In the genomic region with DNA sequence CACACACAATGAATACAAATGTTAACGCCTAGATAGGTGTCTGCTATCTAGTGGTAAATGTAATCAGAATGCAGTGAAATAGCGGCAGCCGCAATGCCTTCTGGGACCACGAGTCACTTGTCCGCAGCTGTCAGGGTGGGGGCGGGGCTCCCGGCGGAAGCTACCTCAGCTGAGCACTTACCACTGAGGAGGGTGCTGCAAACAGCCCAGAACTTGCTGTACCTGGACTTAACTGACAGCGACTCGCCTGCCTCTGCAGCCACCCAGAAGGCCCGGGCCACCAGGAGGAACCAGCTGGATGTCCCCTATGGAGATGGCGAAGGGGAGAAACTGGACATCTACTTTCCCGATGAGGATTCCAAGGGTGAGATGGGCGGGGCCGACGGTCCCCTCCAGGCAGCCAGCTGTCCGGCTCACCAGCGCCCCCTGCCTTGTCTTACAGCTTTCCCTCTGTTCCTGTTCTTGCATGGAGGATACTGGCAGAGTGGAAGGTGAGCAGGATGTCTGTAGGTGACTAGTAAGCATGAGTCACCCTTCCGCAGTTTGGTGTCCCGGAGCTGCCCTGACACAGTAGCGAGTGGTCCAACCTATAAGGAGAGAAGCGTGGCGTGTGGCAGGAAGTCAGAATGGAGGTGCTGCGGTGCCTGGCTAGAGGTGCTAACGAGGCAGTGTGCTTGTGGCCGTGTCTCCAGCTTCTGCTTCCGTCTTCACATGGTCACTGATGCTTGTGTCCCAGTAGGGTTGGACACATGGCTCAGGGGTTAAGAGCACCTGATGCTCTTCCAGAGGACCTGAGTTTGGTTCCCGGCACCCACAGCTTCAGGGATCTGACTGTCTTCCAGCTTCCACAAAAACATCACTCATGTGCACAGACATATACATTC, we compare ENCODE assay signal across 8 mouse cellular contexts. TPM values are rescaled to one million over a fixed set of nuclear protein-coding genes. Genes with fewer than 3 reads are reported as not detected.
A peak's percentile ranks its signal among the peaks of the same experiment; 100 is the strongest.
DNase-seq lines count a peak whose midpoint lies in the region; ATAC-seq lines count a peak whose summit lies in the region.

No protein-coding gene starts in this region.

- no peaks in the 10 kb centered on the region for H3K27me3 ChIP-seq in hindbrain, embryonic 13.5 days
- H3K27me3 ChIP-seq in megakaryocyte, embryonic 14.5 days (replicated peaks): peaks cover 25% of the 10 kb centered on the region

- peak overlapping the region; percentile 11; the same call in 1 of the 2 replicates for H3K9ac ChIP-seq in hindbrain, embryonic 13.5 days

- H3K27ac ChIP-seq in hindbrain, embryonic 13.5 days: peak overlapping the region; percentile 60; the same call in 1 of the 2 replicates

- peak; percentile 79 for ATAC-seq in hindbrain, embryonic 13.5 days (ENCODE audit: low FRiP score)

- no peaks in the 10 kb centered on the region for H3K9me3 ChIP-seq in hindbrain, embryonic 13.5 days
- no peaks in the 10 kb centered on the region for H3K9me3 ChIP-seq in megakaryocyte, embryonic 14.5 days

- WGBS in hindbrain, embryonic 13.5 days: 17% methylated on average over 28 of the region's 28 CpGs

- DNase-seq in ZHBTc4 (ENCODE audit: low read depth, low spot score) (peak; percentile 97), adipocyte (ENCODE audit: low spot score) (no peak)
- peak; percentile 47 to 74 for DNase-seq in cerebellum, postnatal 14 days
- peak; percentile 66 to 67 for DNase-seq in frontal cortex, postnatal 36 days (ENCODE audit: low spot score in 2 of 2)
- DNase-seq in left cerebral cortex, postnatal 14 days (ENCODE audit: low spot score in 2 of 2): peak; percentile 71 to 79
- DNase-seq in right cerebral cortex, postnatal 25 days: peak; percentile 71

- peak overlapping the region; percentile 38 for H3K4me3 ChIP-seq in hindbrain, embryonic 13.5 days
- H3K4me3 ChIP-seq in megakaryocyte, embryonic 14.5 days (replicated peaks): peak overlapping the region; percentile 91

- H3K4me1 ChIP-seq in hindbrain, embryonic 13.5 days (replicated peaks): peaks cover 46% of the 10 kb centered on the region
- peaks cover 78% of the 10 kb centered on the region for H3K4me1 ChIP-seq in megakaryocyte, embryonic 14.5 days

- intact Hi-C loops in left cerebral cortex, postnatal 14 days (cut with DNase I): no loop called here

- no peaks in the 10 kb centered on the region for H3K36me3 ChIP-seq in hindbrain, embryonic 13.5 days
- H3K36me3 ChIP-seq in megakaryocyte, embryonic 14.5 days (replicated peaks; ENCODE audit: low read length): no peaks in the 10 kb centered on the region

- H3K4me2 ChIP-seq in hindbrain, embryonic 13.5 days: peak overlapping the region; percentile 54

RNA-seq across cellular contexts. Expression of gene Tk1, which starts 6.4 kb away (rescaled TPM):
- polyA plus RNA-seq in hindbrain, embryonic 13.5 days (2015; fragmentation: Nextera tagmentation; extraction: Ambion mirVana): 25.3 and 26.0 TPM in 2 replicates
- 1 to 10 TPM; 1.3 to 1.4 TPM for total RNA-seq in left cerebral cortex, postnatal 14 days (2021)
- polyA plus RNA-seq in megakaryocyte, embryonic 14.5 days (2012; ENCODE audit: insufficient read depth, low replicate concordance): 12.9 and 17.2 TPM in 2 replicates

RNA-seq across cellular contexts. Expression of gene Afmid, which starts 6.6 kb away (rescaled TPM):
- polyA plus RNA-seq in hindbrain, embryonic 13.5 days (2015; fragmentation: Nextera tagmentation; extraction: Ambion mirVana): 4.2 and 4.9 TPM in 2 replicates
- total RNA-seq in left cerebral cortex, postnatal 14 days (2021): 1 to 10 TPM; 7.0 to 8.4 TPM
- 1.8 and 2.6 TPM in 2 replicates for polyA plus RNA-seq in megakaryocyte, embryonic 14.5 days (2012; ENCODE audit: insufficient read depth, low replicate concordance)

RNA-seq across cellular contexts. Expression of gene Birc5, which starts 16.7 kb away (rescaled TPM):
- 56.0 and 57.4 TPM in 2 replicates for polyA plus RNA-seq in hindbrain, embryonic 13.5 days (2015; fragmentation: Nextera tagmentation; extraction: Ambion mirVana)
- 1 to 10 TPM; 1.6 to 1.7 TPM for total RNA-seq in left cerebral cortex, postnatal 14 days (2021)
- 58.9 and 69.8 TPM in 2 replicates for polyA plus RNA-seq in megakaryocyte, embryonic 14.5 days (2012; ENCODE audit: insufficient read depth, low replicate concordance)

RNA-seq across cellular contexts. Expression of gene Gm20708, which starts 22.9 kb away (rescaled TPM):
- 0.70 and 0.74 TPM in 2 replicates for polyA plus RNA-seq in hindbrain, embryonic 13.5 days (2015; fragmentation: Nextera tagmentation; extraction: Ambion mirVana)
- 1 to 10 TPM; 1.9 to 2.3 TPM for total RNA-seq in left cerebral cortex, postnatal 14 days (2021)
- polyA plus RNA-seq in megakaryocyte, embryonic 14.5 days (2012; ENCODE audit: insufficient read depth, low replicate concordance): not detected in 2 replicates

RNA-seq across cellular contexts. Expression of gene Syngr2, which starts 22.9 kb away (rescaled TPM):
- polyA plus RNA-seq in hindbrain, embryonic 13.5 days (2015; fragmentation: Nextera tagmentation; extraction: Ambion mirVana): 14.6 and 16.5 TPM in 2 replicates
- total RNA-seq in left cerebral cortex, postnatal 14 days (2021): 10 to 100 TPM; 11.9 to 13.0 TPM
- polyA plus RNA-seq in megakaryocyte, embryonic 14.5 days (2012; ENCODE audit: insufficient read depth, low replicate concordance): 89.2 and 120 TPM in 2 replicates
